Mouse (Mus musculus) regulatory T cell (primary cell): Measurements from ENCODE around the gene Fbxo44.
"Not testable (repeated sequence)": the region's sequence is repeated elsewhere in the genome, so short reads cannot be mapped to it uniquely, and the experiment has no call there.

Experiments
- in situ Hi-C: fragments of 300-600 bp; cut with MboI, MseI; formaldehyde crosslinking; loops from one replicate; pipeline ENCODE4 v1.15.1; 2025; ENCODE audit warnings: high pct_unique_total_duplicates

Gene Fbxo44

DNA sequence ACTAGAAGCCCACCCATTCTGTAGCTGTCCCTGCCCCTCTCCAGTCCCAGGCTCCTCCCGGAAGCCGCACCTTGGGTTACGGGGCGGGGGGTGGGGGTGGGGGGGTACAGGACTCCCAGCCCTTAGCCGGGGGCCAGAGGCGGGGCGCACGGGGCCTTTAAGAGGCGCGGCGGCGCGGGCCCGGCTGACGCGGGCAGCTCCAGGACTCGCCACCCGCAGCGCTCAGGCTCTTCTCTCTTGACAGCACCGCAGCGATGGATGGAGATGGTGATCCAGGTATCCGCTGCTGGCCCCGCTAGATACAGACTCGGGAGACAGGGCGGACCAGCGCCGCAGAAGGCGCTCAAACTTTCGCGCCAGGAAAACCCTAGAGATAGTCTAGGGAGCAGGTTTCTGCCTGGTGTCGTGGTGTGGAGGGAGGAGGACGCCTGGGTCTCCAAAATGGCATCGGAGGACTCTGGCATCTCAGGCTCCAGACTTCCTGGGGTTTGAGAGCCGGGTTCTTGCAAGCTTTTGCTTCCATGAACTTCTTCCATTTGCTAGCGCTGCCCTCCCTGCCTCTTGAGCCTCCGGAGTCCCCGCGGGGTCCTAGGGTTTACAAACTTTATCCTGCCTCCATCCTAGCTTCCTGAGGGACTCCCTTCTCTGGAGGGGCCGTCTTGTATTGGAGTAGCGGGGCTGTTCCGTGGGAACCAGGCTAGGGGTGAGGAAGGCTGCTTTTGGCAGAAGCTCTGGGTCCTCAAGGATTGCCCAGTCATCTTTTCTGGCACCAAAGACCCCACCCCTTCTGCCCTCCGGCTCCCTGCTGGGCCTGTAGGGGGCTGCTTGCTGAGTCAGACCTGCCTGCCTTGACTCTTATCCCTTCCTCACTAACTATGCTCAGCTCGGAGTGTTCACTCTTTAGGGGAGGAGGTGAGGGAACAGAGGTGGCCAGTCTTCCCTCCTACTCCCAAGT lies at the start of gene Fbxo44, which contains the start of gene Fbxo2:
Gene Fbxo44 (minus strand): TSS at position 47 of the 955 bp plus-strand sequence.
Gene Fbxo2 (plus strand): TSS at position 186 of the 955 bp plus-strand sequence.
- in situ Hi-C loops: loop anchor here (5.0 kb wide), 1 partner anchor 48 kb away; no protein-coding TSS in a partner anchor

DNA sequence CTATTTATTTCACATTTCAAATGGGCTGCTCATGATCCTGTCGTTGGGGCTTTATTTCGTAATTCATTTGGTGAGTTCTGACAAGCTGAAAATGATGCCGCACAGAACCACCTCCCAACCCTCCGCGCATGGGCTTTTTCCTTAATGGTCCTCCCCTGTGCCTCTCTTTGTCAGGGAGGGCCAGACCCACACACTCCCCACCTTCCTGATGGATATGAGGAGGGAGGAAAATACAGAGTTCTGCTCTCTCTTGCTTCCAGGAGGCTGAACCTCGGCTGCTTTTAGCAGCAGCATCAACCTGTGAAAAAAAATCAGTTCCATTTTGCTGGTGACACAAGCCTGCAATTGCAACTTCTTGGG lies 44.6 kb upstream of the Fbxo44 start:
- in situ Hi-C loops: loop anchor here (5.0 kb wide), 1 partner anchor 47 kb away; no protein-coding TSS in a partner anchor

DNA sequence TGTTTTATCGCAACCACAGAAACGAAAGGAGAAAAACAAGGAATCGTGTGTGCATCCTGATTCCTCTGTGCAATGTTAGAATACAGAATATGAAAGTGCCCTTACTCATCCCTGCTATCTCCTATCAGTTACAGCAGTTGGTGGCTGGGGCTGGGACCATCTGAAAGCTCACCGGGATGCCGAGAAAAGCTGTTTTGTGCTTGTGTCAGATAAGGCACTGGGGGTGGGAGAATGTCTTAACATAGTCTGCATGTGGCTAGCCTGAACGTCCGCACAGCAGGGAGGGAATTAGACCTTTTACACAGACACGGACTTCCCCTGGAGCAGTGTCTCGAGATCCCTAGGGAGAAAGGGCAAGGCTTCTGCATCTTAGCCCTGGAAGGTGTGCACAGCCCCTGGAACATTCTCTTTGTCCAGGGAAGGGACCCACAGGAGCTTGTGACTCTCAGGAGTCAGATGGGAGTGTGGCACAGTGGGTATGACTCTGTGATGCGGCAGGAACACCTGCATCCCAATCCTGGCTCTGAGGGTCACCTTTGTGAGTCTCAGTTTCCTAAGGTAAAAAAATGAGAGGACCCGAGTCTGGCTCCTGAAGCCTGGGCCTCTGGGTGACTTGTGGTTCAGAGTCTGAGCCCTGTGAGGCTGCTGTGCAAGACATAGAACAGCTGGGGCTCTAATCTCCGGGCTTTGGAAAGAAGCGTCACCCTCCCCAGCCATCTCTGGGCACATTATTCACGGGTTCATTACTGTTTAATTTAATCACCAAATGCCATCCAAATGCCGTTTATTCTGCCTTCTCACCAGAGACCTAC lies 44.0 kb upstream of the Fbxo44 start:
- in situ Hi-C loops: no loop called here

DNA sequence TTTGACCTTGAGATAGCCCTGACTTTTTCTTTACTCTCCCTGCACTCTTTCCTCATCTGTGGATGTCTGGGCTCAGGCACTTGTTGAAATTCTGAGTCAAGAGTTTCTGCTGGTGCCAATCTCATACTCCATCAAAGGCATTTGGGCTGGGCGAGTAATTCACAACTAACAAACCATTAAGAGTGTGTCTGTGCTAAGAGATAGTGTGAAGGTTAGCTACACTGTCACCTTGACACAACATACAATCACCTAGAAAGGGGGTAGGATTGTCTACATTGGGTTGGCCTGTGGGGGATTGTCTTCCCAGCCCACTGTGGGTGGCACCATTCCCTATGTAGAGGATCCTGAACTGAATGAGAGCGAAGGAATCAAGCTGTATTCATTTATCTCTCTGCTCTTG lies 43.3 kb upstream of the Fbxo44 start:
- in situ Hi-C loops: no loop called here

DNA sequence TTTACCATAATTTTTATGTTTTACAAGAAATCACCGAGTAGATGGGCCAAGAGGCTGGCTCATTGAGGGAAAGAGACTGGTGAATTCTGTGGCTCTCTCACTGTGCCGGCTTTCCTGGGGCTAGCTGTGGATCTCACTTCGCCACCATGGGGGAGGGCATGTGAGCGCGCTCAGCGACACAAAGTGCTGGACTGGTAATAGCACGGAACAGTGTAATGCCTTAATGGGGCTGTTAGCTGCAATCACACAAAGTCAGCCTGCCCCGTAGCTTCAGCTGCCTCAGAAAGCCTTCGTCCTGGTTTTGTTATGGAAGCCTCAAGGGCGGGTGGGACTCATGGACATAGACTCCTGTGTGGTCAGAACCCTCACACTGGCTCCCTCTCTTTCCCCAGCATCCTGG lies 38.4 kb upstream of the Fbxo44 start:
- in situ Hi-C loops: no loop called here

DNA sequence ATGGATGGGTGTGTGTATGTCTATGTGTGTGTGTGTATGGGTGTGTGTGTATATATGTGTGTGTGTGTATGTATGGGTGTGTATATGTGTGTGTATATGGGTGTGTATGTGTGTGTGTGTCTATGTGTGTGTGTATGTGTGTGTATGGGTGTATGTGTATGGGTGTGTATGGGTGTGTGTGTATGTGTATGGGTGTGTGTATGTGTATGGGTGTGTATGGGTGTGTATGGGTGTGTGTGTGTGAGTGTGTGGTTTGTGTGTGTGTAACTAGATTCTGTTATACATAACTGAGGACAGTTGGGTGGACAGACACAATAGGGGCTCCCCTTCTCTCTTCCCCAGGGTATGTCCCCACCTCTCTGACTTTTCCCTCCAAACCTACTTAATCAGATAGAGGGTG lies 34.1 kb upstream of the Fbxo44 start:
- in situ Hi-C loops: no loop called here

DNA sequence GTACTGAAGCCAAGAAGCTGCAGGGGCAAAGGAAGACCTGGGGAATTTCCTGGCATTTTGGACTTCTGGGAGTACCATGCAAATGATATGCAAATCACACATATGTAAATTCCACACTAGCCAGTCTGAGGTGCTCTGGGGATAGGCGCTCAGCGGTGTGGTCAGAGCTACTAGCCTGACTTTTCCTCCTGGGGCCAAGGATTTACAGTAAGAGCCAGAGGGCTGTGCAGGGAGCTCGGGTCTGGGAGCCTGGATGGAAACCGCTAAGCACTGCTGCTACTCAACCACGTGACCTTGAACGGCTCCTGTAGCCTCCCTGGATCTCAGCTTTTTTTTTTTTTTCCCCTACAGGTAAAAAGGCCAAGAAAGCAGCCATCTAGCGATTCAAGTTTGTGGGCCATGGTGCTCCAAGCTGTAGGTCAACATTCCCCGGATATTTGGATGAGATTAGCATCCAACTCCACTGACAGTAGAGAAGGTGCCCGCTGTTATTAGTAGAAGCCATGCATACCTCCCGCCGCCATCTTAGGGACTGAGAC lies 32.5 kb upstream of the Fbxo44 start:
- in situ Hi-C loops: no loop called here

DNA sequence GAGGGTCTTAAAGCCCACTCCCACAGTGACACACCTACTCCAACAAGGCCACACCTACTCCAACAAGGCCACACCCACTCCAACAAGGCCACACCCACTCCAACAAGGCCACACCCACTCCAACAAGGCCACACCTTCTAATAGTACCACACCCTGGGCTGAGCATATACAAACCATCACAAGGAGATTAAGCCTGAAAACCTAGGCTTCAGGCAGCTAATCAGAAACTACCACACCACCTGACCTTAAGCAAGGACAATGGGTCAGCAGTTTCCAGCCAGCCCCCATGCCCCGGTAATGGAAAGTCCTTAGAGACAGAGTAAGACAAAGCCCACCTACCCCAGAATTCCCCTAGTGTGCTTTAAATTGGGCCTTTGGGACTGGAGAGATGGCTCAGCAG lies 28.5 kb upstream of the Fbxo44 start:
- in situ Hi-C loops: not testable (repeated sequence)

DNA sequence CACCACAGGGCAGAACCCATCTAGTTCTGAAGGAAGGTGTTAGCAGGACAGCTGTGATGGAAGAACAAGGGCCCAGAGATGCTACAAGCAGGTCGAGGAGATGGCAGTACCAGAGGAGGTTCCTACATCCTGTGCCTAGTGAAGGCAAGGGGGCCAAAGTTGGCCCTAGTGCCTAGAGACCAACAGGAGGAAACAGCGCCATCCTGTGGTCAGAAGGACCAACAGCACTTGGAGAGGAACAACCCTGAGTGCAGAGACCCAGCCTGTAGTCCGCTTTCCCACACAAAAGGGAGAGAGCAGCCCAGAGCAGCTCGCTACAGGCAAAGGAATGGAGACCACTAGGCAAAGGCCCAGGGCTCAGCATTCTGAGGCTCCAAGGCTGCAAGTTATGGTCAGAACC lies 25.5 kb upstream of the Fbxo44 start:
- in situ Hi-C loops: no loop called here

DNA sequence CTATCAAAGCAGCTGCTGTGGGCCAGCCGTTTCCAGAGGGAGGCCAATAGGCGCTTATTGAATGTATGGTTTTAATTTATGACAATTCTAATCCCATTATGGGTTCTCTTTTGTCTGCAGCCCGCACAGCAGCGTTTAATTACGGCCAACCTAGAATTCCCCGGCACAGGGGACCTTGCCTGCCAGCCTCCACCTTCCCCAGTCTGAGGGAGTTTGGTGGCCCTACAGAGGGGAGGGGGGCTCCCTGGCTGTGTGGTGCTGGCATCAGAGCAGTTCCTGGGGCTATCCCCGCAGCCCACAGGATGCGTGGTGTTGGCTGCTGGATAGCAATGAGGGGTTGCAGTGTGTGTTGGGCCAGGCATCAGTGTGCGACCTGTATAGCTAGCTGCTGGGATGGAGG lies 24.3 kb upstream of the Fbxo44 start:
- in situ Hi-C loops: no loop called here

DNA sequence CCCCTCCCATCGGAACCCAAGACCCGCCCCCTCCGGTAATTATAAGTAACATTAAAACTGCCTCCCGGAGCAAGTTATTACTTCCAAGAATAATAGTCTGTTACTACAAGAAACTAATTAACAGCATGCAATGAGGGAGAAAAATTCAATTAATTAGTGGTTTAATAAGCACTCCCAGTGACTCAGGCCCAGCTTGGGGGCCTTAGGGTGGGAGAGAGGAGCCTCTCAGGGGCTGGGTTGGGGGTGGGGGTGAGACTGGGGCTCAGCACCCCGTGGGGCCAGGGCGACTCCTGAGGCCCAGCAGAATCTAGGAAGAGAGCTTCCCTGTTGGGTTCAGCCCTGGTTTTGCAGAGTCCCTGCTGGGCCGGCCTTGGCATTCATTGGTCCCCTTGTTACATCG lies 22.1 kb upstream of the Fbxo44 start:
- in situ Hi-C loops: no loop called here

DNA sequence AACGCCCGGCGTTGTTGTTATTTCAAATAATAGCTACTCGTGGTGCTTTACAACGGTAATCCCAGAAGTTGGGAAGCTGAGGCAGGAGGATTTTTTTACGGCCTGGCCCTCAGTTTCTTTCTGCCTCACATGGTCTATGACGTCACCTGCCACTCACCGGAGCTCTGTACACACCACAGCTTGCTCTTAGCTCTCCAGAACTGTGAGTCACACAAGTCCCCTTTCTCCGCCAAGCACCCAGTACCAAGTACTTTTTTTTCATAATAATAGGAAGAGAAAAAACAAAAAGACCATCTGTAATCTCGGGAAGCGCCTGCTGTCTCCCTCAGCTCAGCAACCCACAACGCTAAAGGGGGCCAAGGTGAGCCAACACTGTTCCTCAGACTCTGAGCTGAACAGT lies 21.2 kb upstream of the Fbxo44 start:
- in situ Hi-C loops: no loop called here

DNA sequence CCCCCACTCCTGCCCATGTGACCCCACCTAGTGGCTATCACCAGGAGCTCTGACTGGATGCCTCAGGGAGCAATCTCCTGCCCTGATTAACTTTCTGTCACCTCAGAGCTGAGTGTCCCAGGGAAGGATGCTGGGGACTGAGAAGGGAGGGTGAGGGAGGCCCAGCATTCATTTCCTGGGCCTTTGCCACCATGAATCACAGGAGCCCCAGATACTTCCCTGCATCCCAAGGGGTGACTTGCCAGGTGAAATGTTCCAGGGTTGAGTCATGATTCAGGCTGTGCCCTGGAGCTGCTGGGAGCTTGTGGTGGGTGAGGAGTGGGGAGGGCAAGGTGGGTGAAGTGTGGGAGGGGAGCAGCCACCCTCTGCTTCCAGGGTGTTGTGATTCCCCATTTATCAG lies 17.4 kb upstream of the Fbxo44 start:
- in situ Hi-C loops: loop anchor here (5.0 kb wide), 1 partner anchor 260 kb away; no protein-coding TSS in a partner anchor

DNA sequence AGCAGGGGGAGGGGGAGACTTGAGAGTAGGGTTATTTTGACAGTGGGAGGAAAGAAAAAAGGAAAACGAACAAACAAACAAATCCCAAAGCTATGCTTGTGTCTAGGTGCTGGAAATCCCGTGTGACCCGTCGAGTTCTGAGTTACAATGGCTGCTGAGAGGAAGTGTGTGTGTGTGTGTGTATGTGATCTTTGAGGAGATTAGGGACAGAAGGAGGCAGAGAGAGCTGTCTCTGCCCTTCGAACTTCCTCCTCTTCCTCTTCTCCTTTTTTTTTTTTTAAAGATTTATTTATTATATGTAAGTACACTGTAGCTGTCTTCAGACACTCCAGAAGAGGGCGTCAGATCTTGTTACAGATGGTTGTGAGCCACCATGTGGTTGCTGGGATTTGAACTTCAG lies 16.3 kb upstream of the Fbxo44 start:
- in situ Hi-C loops: loop anchor here (5.0 kb wide), 1 partner anchor 261 kb away; no protein-coding TSS in a partner anchor

DNA sequence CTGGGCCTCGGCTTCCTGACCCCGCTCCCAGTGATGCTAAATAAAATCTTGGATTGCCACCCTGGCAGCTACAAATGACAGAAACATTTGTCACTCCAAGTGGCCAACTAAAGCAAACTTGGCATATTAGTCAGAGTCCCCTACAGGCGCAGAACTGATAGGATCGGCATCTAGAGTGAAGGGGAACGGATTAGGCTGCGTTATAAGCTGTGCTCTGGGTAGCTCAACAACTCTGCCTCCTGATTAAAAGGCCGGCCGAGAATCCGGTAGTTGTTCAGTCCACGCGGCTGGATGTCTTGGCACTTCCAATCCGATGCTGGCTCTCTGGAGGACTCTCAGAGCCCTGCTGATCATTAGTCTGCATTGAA lies 14.2 kb upstream of the Fbxo44 start:
- in situ Hi-C loops: no loop called here

DNA sequence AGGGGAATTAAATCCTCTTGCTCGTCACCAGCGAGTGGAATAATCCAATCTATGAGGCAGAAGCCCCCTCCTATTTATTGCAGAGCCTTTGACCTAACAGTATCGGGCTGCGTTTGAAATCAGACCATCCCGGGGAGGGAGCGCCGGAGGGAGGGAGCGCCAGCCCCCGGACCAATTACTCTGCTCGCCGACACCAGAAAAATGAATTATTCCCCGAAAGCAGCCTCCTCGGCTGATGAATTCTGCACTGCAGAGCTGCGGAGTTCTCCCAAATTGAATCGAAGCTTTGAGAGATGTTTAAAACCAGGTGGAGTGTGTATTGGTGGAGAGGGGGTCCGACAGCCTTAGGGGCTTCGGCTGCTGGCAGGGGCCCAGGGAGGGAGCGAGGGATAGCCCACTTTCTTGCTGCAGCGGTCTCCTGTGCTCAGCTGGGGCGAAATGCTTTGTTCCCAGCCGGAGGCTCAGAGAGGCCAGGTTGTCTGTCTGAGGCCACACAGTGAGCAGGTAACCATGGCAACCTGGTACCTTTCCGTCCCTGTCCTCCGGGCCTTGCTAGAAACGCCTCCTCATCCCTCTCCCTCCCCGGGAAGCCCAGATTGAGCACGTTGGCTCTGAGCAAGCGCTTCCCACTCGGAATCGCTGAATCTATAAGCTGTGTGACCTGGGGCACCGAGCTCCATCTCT lies 13.7 kb upstream of the Fbxo44 start:
- in situ Hi-C loops: no loop called here

DNA sequence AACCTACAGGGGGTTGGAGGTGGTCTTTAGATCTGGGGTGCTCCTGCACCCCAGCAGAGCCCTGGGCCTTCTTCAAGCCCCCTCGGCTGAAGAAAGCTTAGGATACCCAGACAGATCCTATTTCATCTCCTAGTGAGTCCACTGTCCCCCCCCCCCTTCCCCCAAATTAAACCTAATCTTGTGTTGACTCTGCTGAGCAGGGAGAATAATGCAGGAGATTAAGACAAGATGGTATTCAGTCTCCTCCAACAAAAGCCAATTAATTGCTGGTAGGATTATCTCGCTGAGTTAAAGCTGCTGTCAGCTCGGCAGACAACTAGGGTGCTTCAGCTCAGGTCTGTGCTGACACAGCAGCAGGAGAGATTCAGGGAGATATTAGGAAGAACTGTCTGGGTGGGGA lies 11.0 kb upstream of the Fbxo44 start:
- in situ Hi-C loops: no loop called here

DNA sequence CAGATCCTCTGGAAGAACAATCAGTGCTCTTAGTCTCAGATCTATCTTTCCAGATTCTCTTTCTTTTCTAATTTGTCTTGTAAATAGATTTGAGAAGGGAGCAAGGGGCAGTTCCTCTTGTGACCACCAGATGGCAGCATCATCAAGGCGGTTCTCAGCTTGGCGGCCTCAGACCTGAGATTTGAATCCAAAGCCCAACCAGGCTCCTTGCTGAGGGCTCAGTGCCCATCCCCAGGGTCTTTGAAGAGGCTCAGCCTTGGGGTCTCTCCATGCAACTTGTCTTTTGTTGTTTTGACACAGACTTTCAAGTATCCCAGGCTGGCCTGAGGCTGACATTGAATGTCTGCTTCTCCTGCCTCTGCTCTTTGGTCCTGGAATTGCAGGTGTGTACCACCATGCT lies 10.6 kb upstream of the Fbxo44 start:
- in situ Hi-C loops: no loop called here

DNA sequence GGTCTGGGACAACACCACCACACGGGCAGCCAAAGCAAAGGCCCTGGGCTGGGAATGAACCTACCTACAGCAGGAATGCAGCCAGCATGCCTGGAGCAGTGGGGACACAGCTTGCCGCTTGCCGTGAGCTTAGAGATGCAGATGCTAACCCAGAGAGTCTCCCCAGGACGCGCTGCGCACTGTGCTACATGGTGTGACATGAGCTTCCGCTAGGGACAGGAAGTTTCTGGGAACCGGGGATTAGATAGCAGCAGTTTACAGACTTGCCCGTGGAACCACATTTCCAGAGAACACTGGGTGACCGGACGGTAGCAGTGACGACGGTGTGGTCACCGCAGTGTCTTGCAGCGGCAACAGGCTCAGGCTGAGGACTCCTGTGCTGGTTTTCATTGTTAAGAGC lies 9.3 kb upstream of the Fbxo44 start:
- in situ Hi-C loops: no loop called here

DNA sequence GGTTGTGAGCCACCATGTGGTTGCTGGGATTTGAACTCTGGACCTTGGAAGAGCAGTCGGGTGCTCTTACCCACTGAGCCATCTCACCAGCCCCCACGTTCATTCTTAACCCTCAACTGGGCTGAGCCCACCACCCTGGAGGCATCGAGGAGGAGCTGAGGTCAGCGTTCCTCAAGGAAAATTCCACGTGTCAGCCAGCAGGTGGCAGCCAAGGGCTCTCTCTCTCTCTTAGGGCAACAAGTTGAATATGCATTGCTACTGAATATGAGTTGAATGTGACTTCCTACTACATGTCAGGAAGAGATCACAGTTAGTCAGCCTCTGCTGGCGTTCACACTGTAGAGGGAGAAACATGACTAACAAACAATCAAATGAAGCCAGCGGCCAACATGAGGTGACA lies 8.0 kb upstream of the Fbxo44 start:
- in situ Hi-C loops: no loop called here

DNA sequence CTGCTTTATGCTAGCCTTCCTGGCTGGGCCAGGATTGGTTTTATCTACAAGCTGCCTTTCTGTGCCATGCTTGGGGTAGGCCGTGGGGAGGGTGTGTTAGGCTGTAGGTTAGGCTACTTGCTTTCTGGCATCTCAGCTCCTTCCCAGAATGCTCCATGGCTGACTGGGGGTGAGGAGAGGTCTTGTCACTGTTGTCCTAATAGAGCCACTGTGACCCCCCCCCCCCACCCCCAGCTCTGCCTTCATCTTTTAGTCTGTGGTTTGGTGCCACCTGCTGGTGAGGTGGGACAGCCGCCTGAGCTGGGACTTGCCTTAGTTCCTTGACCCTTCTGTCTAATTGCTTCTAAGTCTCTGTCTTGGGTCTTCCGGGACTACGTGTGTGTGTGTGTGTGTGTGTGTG lies 6.7 kb upstream of the Fbxo44 start:
- in situ Hi-C loops: no loop called here

DNA sequence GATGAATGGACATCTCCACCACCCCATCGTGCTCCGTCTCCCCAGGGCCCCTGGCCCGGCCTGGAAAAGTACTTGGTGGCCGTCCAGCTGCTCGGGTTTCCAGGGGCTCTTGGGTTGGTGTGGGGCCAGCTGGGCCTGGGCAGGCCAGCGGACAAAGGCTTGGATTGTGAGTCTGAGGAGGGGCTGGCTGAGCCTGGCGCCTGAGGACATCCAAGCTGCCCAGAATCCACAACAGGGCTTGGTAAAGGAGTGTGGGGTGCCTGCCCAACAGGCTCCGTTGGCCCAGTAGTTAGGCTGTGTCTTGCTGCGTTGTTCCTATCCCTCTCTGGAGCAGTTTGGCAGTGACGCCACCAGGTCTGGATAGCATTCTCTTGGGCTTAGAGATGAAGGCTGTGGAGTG lies 6.1 kb upstream of the Fbxo44 start:
- in situ Hi-C loops: no loop called here
